Mouse (Mus musculus): ENCODE measurements at regions not wholly inside any gene's neighbourhood (a gene's known extent, or its start where the extent isn't known, plus 50 kb on each side); places are given as distances from the start of the nearest gene placed in this dataset.

GRCm38 (mm10) chr14:17429157-17429556 lies 230.9 kb upstream of the Thrb start:
- H3K27ac ChIP-seq (ENCODE audit: insufficient read depth, low read length): no peak overlapping the region
- no peak for TF ChIP-seq CTCF (IDR thresholded peaks at IDR 0.05; ENCODE audit: extremely low read depth, insufficient read depth, insufficient read length, insufficient replicate concordance)
- no peak for TF ChIP-seq POLR2A (IDR thresholded peaks at IDR 0.05; ENCODE audit: low read depth, low read length)
- H3K4me1 ChIP-seq (ENCODE audit: control insufficient read depth, insufficient read depth, insufficient read length): no peaks in the 10 kb centered on the region
- 87% methylated on average over 3 of the region's 3 CpGs for WGBS
- no peak for DNase-seq (ENCODE audit: low read depth in 1 of 2, low spot score in 2 of 2)
- H3K36me3 ChIP-seq (ENCODE audit: control insufficient read depth, insufficient read depth, low read length): no peaks in the 10 kb centered on the region
- no peak overlapping the region for H3K4me3 ChIP-seq (ENCODE audit: extremely low read depth, insufficient read depth, insufficient read length)
- H3K27me3 ChIP-seq (ENCODE audit: control insufficient read depth, insufficient read depth, low read length): no peaks in the 10 kb centered on the region

- H3K4me1 ChIP-seq (ENCODE audit: control insufficient read depth, insufficient read depth, insufficient read length): no peaks in the 10 kb centered on the region
- H3K36me3 ChIP-seq (ENCODE audit: control insufficient read depth, insufficient read depth, low read length): no peaks in the 10 kb centered on the region
- H3K27me3 ChIP-seq (ENCODE audit: control insufficient read depth, insufficient read depth, low read length): no peaks in the 10 kb centered on the region
- no peak overlapping the region for H3K27ac ChIP-seq (ENCODE audit: insufficient read depth, low read length)
- no peak for TF ChIP-seq CTCF (IDR thresholded peaks at IDR 0.05; ENCODE audit: extremely low read depth, insufficient read depth, insufficient read length, insufficient replicate concordance)
- TF ChIP-seq POLR2A (IDR thresholded peaks at IDR 0.05; ENCODE audit: low read depth, low read length): no peak
- DNase-seq (ENCODE audit: low read depth in 1 of 2, low spot score in 2 of 2): no peak
- WGBS: 61% methylated on average over 1 of the region's 1 CpGs
- no peak overlapping the region for H3K4me3 ChIP-seq (ENCODE audit: extremely low read depth, insufficient read depth, insufficient read length)
Observed at GRCm38 (mm10) chr14:17433346-17433745, 226.7 kb upstream of the Thrb start.

GRCm38 (mm10) chr14:17457946-17458345 lies 202.1 kb upstream of the Thrb start:
- no peak overlapping the region for H3K27ac ChIP-seq (ENCODE audit: insufficient read depth, low read length)
- H3K36me3 ChIP-seq (ENCODE audit: control insufficient read depth, insufficient read depth, low read length): no peaks in the 10 kb centered on the region
- H3K27me3 ChIP-seq (ENCODE audit: control insufficient read depth, insufficient read depth, low read length): no peaks in the 10 kb centered on the region
- DNase-seq (ENCODE audit: low read depth in 1 of 2, low spot score in 2 of 2): no peak
- WGBS: 82% methylated on average over 2 of the region's 2 CpGs
- no peak for TF ChIP-seq POLR2A (IDR thresholded peaks at IDR 0.05; ENCODE audit: low read depth, low read length)
- no peak for TF ChIP-seq CTCF (IDR thresholded peaks at IDR 0.05; ENCODE audit: extremely low read depth, insufficient read depth, insufficient read length, insufficient replicate concordance)
- no peaks in the 10 kb centered on the region for H3K4me1 ChIP-seq (ENCODE audit: control insufficient read depth, insufficient read depth, insufficient read length)
- no peak overlapping the region for H3K4me3 ChIP-seq (ENCODE audit: extremely low read depth, insufficient read depth, insufficient read length)

DNA sequence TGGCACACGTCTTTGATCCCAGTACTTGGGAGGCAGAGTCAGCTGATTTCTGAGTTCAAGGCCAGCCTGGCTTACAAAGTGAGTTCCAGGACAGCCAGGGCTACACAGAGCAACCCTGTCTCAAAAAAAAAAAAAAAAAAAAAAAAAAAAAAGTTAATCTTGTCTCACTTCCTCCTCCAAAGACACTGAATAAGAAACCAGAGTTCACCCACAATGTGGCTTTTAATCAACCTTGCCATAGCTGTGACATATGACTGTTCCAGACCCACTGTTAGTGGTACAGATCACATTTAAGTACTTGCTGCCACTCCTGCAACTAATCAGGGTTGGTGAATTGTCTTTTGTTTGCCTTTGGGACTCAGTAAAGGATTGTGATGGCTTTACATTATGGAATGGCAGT lies 181.1 kb upstream of the Thrb start:
- Histone ChIP-seq H3K4me3 (ENCODE audit: extremely low read depth, insufficient read depth, insufficient read length) (no peak overlapping the region), H3K27ac (ENCODE audit: insufficient read depth, low read length) (no peak overlapping the region), H3K4me1 (ENCODE audit: control insufficient read depth, insufficient read depth, insufficient read length) (no peaks in the 10 kb centered on the region), H3K27me3 (ENCODE audit: control insufficient read depth, insufficient read depth, low read length) (no peaks in the 10 kb centered on the region), H3K36me3 (ENCODE audit: control insufficient read depth, insufficient read depth, low read length) (no peaks in the 10 kb centered on the region)
- DNase-seq (ENCODE audit: low read depth in 1 of 2, low spot score in 2 of 2): no peak
- WGBS: 89% methylated on average over 1 of the region's 1 CpGs
- no peak for TF ChIP-seq CTCF (IDR thresholded peaks at IDR 0.05; ENCODE audit: extremely low read depth, insufficient read depth, insufficient read length, insufficient replicate concordance)
- TF ChIP-seq POLR2A (IDR thresholded peaks at IDR 0.05; ENCODE audit: low read depth, low read length): no peak

GRCm38 (mm10) chr14:17484866-17485265 lies 175.2 kb upstream of the Thrb start:
- H3K27me3 ChIP-seq (ENCODE audit: control insufficient read depth, insufficient read depth, low read length): no peaks in the 10 kb centered on the region
- no peaks in the 10 kb centered on the region for H3K36me3 ChIP-seq (ENCODE audit: control insufficient read depth, insufficient read depth, low read length)
- H3K4me1 ChIP-seq (ENCODE audit: control insufficient read depth, insufficient read depth, insufficient read length): no peaks in the 10 kb centered on the region
- DNase-seq (ENCODE audit: low read depth in 1 of 2, low spot score in 2 of 2): no peak
- no peak overlapping the region for H3K27ac ChIP-seq (ENCODE audit: insufficient read depth, low read length)
- TF ChIP-seq POLR2A (IDR thresholded peaks at IDR 0.05; ENCODE audit: low read depth, low read length) (no peak), CTCF (IDR thresholded peaks at IDR 0.05; ENCODE audit: extremely low read depth, insufficient read depth, insufficient read length, insufficient replicate concordance) (no peak)
- no peak overlapping the region for H3K4me3 ChIP-seq (ENCODE audit: extremely low read depth, insufficient read depth, insufficient read length)

DNA sequence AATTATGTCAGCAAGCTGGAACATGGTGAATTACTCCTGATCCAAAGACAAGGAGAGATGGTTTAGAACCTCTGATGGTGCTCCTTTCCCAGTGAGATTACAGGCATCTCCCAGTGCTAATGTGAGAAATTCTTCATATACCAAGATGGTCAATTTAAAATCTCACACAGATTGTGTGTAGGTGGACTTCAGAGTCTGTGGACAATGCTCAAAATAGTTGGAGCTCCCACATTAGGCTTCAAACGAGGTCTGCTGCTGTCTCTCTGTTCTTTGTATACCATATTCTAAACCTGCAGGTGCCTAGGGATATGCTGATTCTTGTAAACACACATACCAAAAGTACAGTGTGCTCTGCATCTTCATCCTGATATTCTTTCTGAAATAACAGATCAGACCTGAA lies 146.3 kb upstream of the Thrb start:
- Histone ChIP-seq H3K4me1 (ENCODE audit: control insufficient read depth, insufficient read depth, insufficient read length) (no peaks in the 10 kb centered on the region), H3K27ac (ENCODE audit: insufficient read depth, low read length) (no peak overlapping the region), H3K36me3 (ENCODE audit: control insufficient read depth, insufficient read depth, low read length) (no peaks in the 10 kb centered on the region), H3K27me3 (ENCODE audit: control insufficient read depth, insufficient read depth, low read length) (no peaks in the 10 kb centered on the region), H3K4me3 (ENCODE audit: extremely low read depth, insufficient read depth, insufficient read length) (no peak overlapping the region)
- TF ChIP-seq CTCF (IDR thresholded peaks at IDR 0.05; ENCODE audit: extremely low read depth, insufficient read depth, insufficient read length, insufficient replicate concordance) (no peak), POLR2A (IDR thresholded peaks at IDR 0.05; ENCODE audit: low read depth, low read length) (no peak)
- WGBS: 55% methylated on average over 1 of the region's 1 CpGs
- DNase-seq (ENCODE audit: low read depth in 1 of 2, low spot score in 2 of 2): no peak

DNA sequence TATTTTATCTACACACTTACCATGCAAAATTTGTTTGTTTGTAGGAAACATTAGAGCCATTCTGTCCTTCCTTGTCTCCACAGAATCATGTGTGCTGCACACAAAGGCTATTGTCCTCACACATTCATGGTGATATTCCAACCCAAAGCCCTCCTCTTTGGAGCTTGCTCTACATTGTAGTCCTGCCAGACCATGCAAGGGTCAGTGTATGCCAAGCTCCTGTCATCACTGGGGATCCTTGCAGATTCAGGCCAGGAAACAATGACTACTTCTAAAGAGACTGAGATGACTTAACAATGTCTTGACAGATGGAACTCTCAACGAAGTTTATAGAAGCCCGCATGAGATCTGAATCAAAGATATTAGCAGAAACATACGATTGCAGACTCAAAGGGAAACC lies 137.4 kb upstream of the Thrb start:
- Histone ChIP-seq H3K4me1 (ENCODE audit: control insufficient read depth, insufficient read depth, insufficient read length) (no peaks in the 10 kb centered on the region), H3K36me3 (ENCODE audit: control insufficient read depth, insufficient read depth, low read length) (no peaks in the 10 kb centered on the region), H3K27ac (ENCODE audit: insufficient read depth, low read length) (no peak overlapping the region), H3K27me3 (ENCODE audit: control insufficient read depth, insufficient read depth, low read length) (no peaks in the 10 kb centered on the region), H3K4me3 (ENCODE audit: extremely low read depth, insufficient read depth, insufficient read length) (no peak overlapping the region)
- no peak for DNase-seq (ENCODE audit: low read depth in 1 of 2, low spot score in 2 of 2)
- TF ChIP-seq CTCF (IDR thresholded peaks at IDR 0.05; ENCODE audit: extremely low read depth, insufficient read depth, insufficient read length, insufficient replicate concordance) (no peak), POLR2A (IDR thresholded peaks at IDR 0.05; ENCODE audit: low read depth, low read length) (no peak)
- WGBS: 88% methylated on average over 3 of the region's 3 CpGs

All from spleen, adult 2 months (tissue).